Mouse (Mus musculus): Measurements from ENCODE around the gene Six3. TPM values are rescaled to one million over a fixed set of nuclear protein-coding genes. Genes with fewer than 3 reads are reported as not detected.

Six3 gene
- polyA plus RNA-seq, 1 experiment from 2014 or later: not detected

DNA sequence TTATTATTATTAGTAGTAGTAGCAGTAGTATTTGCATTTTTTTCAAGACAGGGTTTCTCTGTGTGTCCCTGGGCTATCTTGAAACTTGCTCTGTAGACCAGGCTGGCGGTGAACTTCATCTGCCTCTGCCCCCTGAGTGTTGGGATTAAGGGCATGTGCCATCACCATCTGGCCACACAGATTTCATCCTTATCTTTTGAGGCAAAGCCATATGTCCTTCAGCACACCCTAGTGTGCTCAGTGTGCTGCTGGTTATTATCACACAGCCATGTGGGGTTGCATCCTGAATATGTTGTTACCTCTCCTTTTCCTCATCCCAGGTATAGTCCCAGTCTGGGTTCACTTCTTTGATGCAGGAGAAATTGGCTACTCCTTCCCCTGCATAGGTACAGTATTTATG lies 46.6 kb downstream of the Six3 start:
- Histone ChIP-seq H3K4me1 (ENCODE audit: control insufficient read depth, insufficient read depth, low read length) (no peaks in the 10 kb centered on the region), H3K4me2 (no peak overlapping the region), H3K4me3 (ENCODE audit: low read depth, low read length) (no peak overlapping the region), H3K36me3 (ENCODE audit: control insufficient read depth, insufficient read depth, low read length) (no peaks in the 10 kb centered on the region), H3K27ac (ENCODE audit: low read depth, low read length) (no peak overlapping the region), H3K9ac (ENCODE audit: low read depth, low read length) (no peak overlapping the region), H3K27me3 (ENCODE audit: control insufficient read depth, insufficient read depth, low read length) (peaks cover 26% of the 10 kb centered on the region), H3K9me3 (replicated peaks; ENCODE audit: control insufficient read depth, low read length) (no peaks in the 10 kb centered on the region)
- no peak for ATAC-seq (replicated peaks; ENCODE audit: insufficient number of reproducible peaks, low FRiP score, low TSS enrichment)
- WGBS (ENCODE audit: insufficient replicate concordance): 62% methylated on average over 1 of the region's 1 CpGs

DNA sequence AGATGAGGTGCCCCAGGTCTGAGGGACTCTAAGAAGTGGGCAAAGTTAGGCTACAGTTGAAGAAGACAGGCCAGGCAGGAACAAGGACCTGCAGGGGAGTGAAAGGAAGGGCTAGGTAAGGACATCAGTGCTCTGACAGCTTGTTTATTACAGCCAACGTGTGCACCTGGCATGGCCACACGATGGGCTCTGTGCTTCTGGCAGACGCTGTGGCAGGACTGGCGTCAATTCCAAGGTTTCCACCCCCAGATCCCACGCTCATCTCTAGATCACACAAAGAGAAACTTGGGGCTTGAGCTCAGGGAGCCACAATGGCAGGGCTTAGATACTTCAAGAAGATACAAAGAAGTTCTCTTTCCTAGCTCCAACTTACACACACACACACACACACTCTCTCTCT lies 48.1 kb downstream of the Six3 start:
- Histone ChIP-seq H3K4me2 (no peak overlapping the region), H3K9ac (ENCODE audit: low read depth, low read length) (no peak overlapping the region), H3K27ac (ENCODE audit: low read depth, low read length) (no peak overlapping the region), H3K4me3 (ENCODE audit: low read depth, low read length) (no peak overlapping the region), H3K4me1 (ENCODE audit: control insufficient read depth, insufficient read depth, low read length) (no peaks in the 10 kb centered on the region), H3K9me3 (replicated peaks; ENCODE audit: control insufficient read depth, low read length) (no peaks in the 10 kb centered on the region), H3K36me3 (ENCODE audit: control insufficient read depth, insufficient read depth, low read length) (no peaks in the 10 kb centered on the region), H3K27me3 (ENCODE audit: control insufficient read depth, insufficient read depth, low read length) (peaks cover 32% of the 10 kb centered on the region)
- no peak for ATAC-seq (replicated peaks; ENCODE audit: insufficient number of reproducible peaks, low FRiP score, low TSS enrichment)
- 57% methylated on average over 5 of the region's 5 CpGs for WGBS (ENCODE audit: insufficient replicate concordance)

DNA sequence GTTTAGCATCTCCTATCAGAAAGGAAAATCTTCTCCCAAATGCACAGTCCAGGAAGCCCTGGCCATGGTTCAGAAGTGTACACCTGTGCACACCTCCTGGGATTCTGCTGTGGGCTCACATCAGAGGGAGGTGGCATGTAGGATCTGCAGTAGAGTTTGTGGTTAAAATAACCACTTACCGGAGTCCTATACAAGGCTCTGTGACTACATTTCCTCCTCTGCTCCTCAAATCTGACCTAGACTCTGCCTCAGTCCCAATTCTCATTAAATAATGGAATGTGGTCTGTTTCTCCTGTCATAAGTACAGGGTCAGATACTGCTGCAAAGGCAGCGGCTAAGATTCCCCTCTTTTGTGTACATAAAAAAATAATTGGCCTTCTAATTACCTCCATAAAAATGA lies 50.8 kb downstream of the Six3 start:
- WGBS (ENCODE audit: insufficient replicate concordance): 33% methylated on average over 2 of the region's 2 CpGs
- no peak overlapping the region for H3K4me3 ChIP-seq (ENCODE audit: low read depth, low read length)
- no peak overlapping the region for H3K27ac ChIP-seq (ENCODE audit: low read depth, low read length)
- no peaks in the 10 kb centered on the region for H3K36me3 ChIP-seq (ENCODE audit: control insufficient read depth, insufficient read depth, low read length)
- H3K27me3 ChIP-seq (ENCODE audit: control insufficient read depth, insufficient read depth, low read length): peaks cover 41% of the 10 kb centered on the region
- ATAC-seq (replicated peaks; ENCODE audit: insufficient number of reproducible peaks, low FRiP score, low TSS enrichment): no peak
- no peaks in the 10 kb centered on the region for H3K9me3 ChIP-seq (replicated peaks; ENCODE audit: control insufficient read depth, low read length)
- H3K4me1 ChIP-seq (ENCODE audit: control insufficient read depth, insufficient read depth, low read length): no peaks in the 10 kb centered on the region
- H3K4me2 ChIP-seq: no peak overlapping the region
- no peak overlapping the region for H3K9ac ChIP-seq (ENCODE audit: low read depth, low read length)

DNA sequence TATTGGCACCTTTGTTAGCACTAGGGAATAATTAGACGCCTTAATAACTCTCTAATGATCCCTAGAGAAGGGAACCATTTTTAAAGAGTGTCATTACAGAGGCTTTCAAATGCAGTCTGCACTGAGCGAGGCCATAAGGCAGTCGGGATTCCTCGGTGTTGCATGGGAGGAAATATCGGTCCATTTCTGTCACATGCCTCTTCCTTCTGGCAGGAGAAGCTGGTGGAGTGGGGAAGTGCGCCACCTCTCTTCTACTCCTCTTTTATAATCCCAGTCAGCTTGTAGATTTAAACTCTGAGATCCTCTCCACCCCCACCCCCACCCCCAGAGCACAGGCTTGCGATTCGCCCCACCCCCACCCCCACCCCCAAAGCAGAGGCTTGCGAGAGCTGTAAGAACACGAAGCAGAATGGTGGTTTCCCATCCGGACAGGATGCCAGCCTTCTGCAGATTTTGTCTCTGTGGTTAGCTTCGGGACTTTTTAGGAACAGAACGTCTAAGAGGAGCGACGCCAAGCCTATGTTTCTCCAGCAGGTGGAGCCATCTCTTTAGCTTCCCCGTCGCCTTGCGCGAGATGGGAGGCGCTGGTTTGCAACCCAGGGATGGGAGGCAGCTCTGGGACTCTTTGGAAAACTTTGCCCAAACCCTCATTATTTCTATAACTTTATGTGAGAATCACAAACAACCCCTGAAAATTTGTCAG lies 51.4 kb downstream of the Six3 start:
- no peak for ATAC-seq (replicated peaks; ENCODE audit: insufficient number of reproducible peaks, low FRiP score, low TSS enrichment)
- Histone ChIP-seq H3K9ac (ENCODE audit: low read depth, low read length) (no peak overlapping the region), H3K27ac (ENCODE audit: low read depth, low read length) (no peak overlapping the region)

More for the DNA sequence above, 51.4 kb downstream of the Six3 start:
- Histone ChIP-seq H3K4me3 (ENCODE audit: low read depth, low read length) (peak overlapping the region; percentile 27), H3K9me3 (replicated peaks; ENCODE audit: control insufficient read depth, low read length) (no peaks in the 10 kb centered on the region), H3K27me3 (ENCODE audit: control insufficient read depth, insufficient read depth, low read length) (peaks cover 41% of the 10 kb centered on the region), H3K36me3 (ENCODE audit: control insufficient read depth, insufficient read depth, low read length) (no peaks in the 10 kb centered on the region), H3K4me1 (ENCODE audit: control insufficient read depth, insufficient read depth, low read length) (no peaks in the 10 kb centered on the region), H3K4me2 (peak overlapping the region; percentile 58)
- WGBS (ENCODE audit: insufficient replicate concordance): 2% methylated on average over 20 of the region's 20 CpGs

Other genes starting within 250 kb of the Six3 start
- 1.5 and 2.1 TPM in 2 replicates for gene Six2, start 74.7 kb downstream of the Six3 start, polyA plus RNA-seq (2014; fragmentation: Nextera tagmentation; extraction: Ambion mirVana)